Mouse (Mus musculus): ENCODE data around the gene Spg11. TPM values are rescaled to one million over a fixed set of nuclear protein-coding genes. Genes with fewer than 3 reads are reported as not detected.

Gene Spg11
- 5.8 TPM for polyA plus RNA-seq (2012; fragmentation: generic; extraction: Trizol)

GRCm38 (mm10) chr2:122117961-122118958 lies at the start of gene Spg11:
TSS of gene Spg11 (minus strand) at chr2:122118386.
- H3K36me3 ChIP-seq (ENCODE audit: control insufficient read depth, insufficient read depth) = no peaks in the 10 kb centered on the region
- TF ChIP-seq MYOG (IDR thresholded peaks at IDR 0.05; ENCODE audit: control insufficient read depth in 1 of 3, insufficient read depth in 1 of 3, insufficient read length in 2 of 3, low read depth in 2 of 3) (peak; percentile 12 to 89 (median 72)), REST (IDR thresholded peaks at IDR 0.05; ENCODE audit: insufficient read depth, insufficient read length) (no peak), MAX (IDR thresholded peaks at IDR 0.05; ENCODE audit: low read depth) (no peak), TCF3 (IDR thresholded peaks at IDR 0.05; ENCODE audit: insufficient read length, low read depth) (peak; percentile 53), USF1 (IDR thresholded peaks at IDR 0.05; ENCODE audit: low read depth) (peak; percentile 50), POLR2A (IDR thresholded peaks at IDR 0.05; ENCODE audit: insufficient read length, low read depth) (peak; percentile 97), TCF12 (IDR thresholded peaks at IDR 0.05; ENCODE audit: insufficient read depth, poor library complexity, severe bottlenecking) (no peak), POLR2AphosphoS2 (IDR thresholded peaks at IDR 0.05; ENCODE audit: insufficient read length, low read depth) (peak; percentile 88), MYOD1 (IDR thresholded peaks at IDR 0.05; ENCODE audit: control insufficient read depth in 1 of 3, insufficient read length in 2 of 3, low read depth in 2 of 3) (peak in 2 of 3 experiments; percentile 58 to 62)
- H3K4me2 ChIP-seq (ENCODE audit: low read depth) = peak within 1 kb of the TSS; percentile 82
- peak within 1 kb of the TSS; percentile 82 for H3K4me3 ChIP-seq
- peak within 1 kb of the TSS; percentile 44 for H3ac ChIP-seq (ENCODE audit: control insufficient read depth, insufficient read length)
- no peaks in the 10 kb centered on the region for H3K27me3 ChIP-seq (ENCODE audit: control insufficient read depth, insufficient read depth, insufficient read length)
- peaks cover 6% of the 10 kb centered on the region for H3K79me2 ChIP-seq (ENCODE audit: control insufficient read depth, insufficient read depth)

- H3K4me2 ChIP-seq (ENCODE audit: low read depth) = peak overlapping the region; percentile 83
- no peaks in the 10 kb centered on the region for H3K36me3 ChIP-seq (ENCODE audit: control insufficient read depth, insufficient read depth)
- TF ChIP-seq TCF12 (IDR thresholded peaks at IDR 0.05; ENCODE audit: insufficient read depth, poor library complexity, severe bottlenecking) = no peak
- no peak for TF ChIP-seq CEBPB (IDR thresholded peaks at IDR 0.05; ENCODE audit: insufficient read depth, poor library complexity, severe bottlenecking)
- TF ChIP-seq POLR2A (IDR thresholded peaks at IDR 0.05; ENCODE audit: insufficient read length, low read depth) = peak; percentile 20
- no peak for TF ChIP-seq SRF (IDR thresholded peaks at IDR 0.05; ENCODE audit: control insufficient read depth, insufficient read length, low read depth)
- no peak for TF ChIP-seq REST (IDR thresholded peaks at IDR 0.05; ENCODE audit: insufficient read depth, insufficient read length)
- no peak overlapping the region for H3ac ChIP-seq (ENCODE audit: control insufficient read depth, insufficient read length)
- H3K79me2 ChIP-seq (ENCODE audit: control insufficient read depth, insufficient read depth) = no peaks in the 10 kb centered on the region
- peak overlapping the region; percentile 5 for H3K4me3 ChIP-seq
- no peaks in the 10 kb centered on the region for H3K27me3 ChIP-seq (ENCODE audit: control insufficient read depth, insufficient read depth, insufficient read length)
Measured at GRCm38 (mm10) chr2:122164293-122164692, 46.1 kb upstream of the Spg11 start.

- no peaks in the 10 kb centered on the region for H3K79me2 ChIP-seq (ENCODE audit: control insufficient read depth, insufficient read depth)
- no peaks in the 10 kb centered on the region for H3K27me3 ChIP-seq (ENCODE audit: control insufficient read depth, insufficient read depth, insufficient read length)
- no peaks in the 10 kb centered on the region for H3K36me3 ChIP-seq (ENCODE audit: control insufficient read depth, insufficient read depth)
- peak overlapping the region; percentile 83 for H3K4me2 ChIP-seq (ENCODE audit: low read depth)
- H3K4me3 ChIP-seq = peak overlapping the region; percentile 5
- H3ac ChIP-seq (ENCODE audit: control insufficient read depth, insufficient read length) = no peak overlapping the region
- TF ChIP-seq POLR2A (IDR thresholded peaks at IDR 0.05; ENCODE audit: insufficient read length, low read depth) = no peak
- TF ChIP-seq USF1 (IDR thresholded peaks at IDR 0.05; ENCODE audit: low read depth) = no peak
- TF ChIP-seq MYOG (IDR thresholded peaks at IDR 0.05; ENCODE audit: control insufficient read depth in 1 of 3, insufficient read depth in 1 of 3, insufficient read length in 2 of 3, low read depth in 2 of 3) = no peak
- no peak for TF ChIP-seq MYOD1 (IDR thresholded peaks at IDR 0.05; ENCODE audit: control insufficient read depth in 1 of 3, insufficient read length in 2 of 3, low read depth in 2 of 3)
- TF ChIP-seq TCF3 (IDR thresholded peaks at IDR 0.05; ENCODE audit: insufficient read length, low read depth) = no peak
- TF ChIP-seq TCF12 (IDR thresholded peaks at IDR 0.05; ENCODE audit: insufficient read depth, poor library complexity, severe bottlenecking) = no peak
- no peak for TF ChIP-seq CEBPB (IDR thresholded peaks at IDR 0.05; ENCODE audit: insufficient read depth, poor library complexity, severe bottlenecking)
- TF ChIP-seq REST (IDR thresholded peaks at IDR 0.05; ENCODE audit: insufficient read depth, insufficient read length) = no peak
- no peak for TF ChIP-seq POLR2AphosphoS2 (IDR thresholded peaks at IDR 0.05; ENCODE audit: insufficient read length, low read depth)
Measured at GRCm38 (mm10) chr2:122163430-122164195, 45.4 kb upstream of the Spg11 start.

- TF ChIP-seq MYOD1 (IDR thresholded peaks at IDR 0.05; ENCODE audit: control insufficient read depth in 1 of 3, insufficient read length in 2 of 3, low read depth in 2 of 3) (no peak), TCF3 (IDR thresholded peaks at IDR 0.05; ENCODE audit: insufficient read length, low read depth) (no peak), POLR2AphosphoS2 (IDR thresholded peaks at IDR 0.05; ENCODE audit: insufficient read length, low read depth) (no peak), SRF (IDR thresholded peaks at IDR 0.05; ENCODE audit: control insufficient read depth, insufficient read length, low read depth) (no peak), CEBPB (IDR thresholded peaks at IDR 0.05; ENCODE audit: insufficient read depth, poor library complexity, severe bottlenecking) (no peak), POLR2A (IDR thresholded peaks at IDR 0.05; ENCODE audit: insufficient read length, low read depth) (no peak), REST (IDR thresholded peaks at IDR 0.05; ENCODE audit: insufficient read depth, insufficient read length) (no peak), MYOG (IDR thresholded peaks at IDR 0.05; ENCODE audit: control insufficient read depth in 1 of 3, insufficient read depth in 1 of 3, insufficient read length in 2 of 3, low read depth in 2 of 3) (no peak), E2F4 (IDR thresholded peaks at IDR 0.05; ENCODE audit: insufficient read depth) (no peak), MAX (IDR thresholded peaks at IDR 0.05; ENCODE audit: low read depth) (no peak), TCF12 (IDR thresholded peaks at IDR 0.05; ENCODE audit: insufficient read depth, poor library complexity, severe bottlenecking) (no peak), USF1 (IDR thresholded peaks at IDR 0.05; ENCODE audit: low read depth) (no peak)
- no peak overlapping the region for H3ac ChIP-seq (ENCODE audit: control insufficient read depth, insufficient read length)
- no peaks in the 10 kb centered on the region for H3K27me3 ChIP-seq (ENCODE audit: control insufficient read depth, insufficient read depth, insufficient read length)
- no peaks in the 10 kb centered on the region for H3K36me3 ChIP-seq (ENCODE audit: control insufficient read depth, insufficient read depth)
- no peak overlapping the region for H3K4me3 ChIP-seq
- no peak overlapping the region for H3K4me2 ChIP-seq (ENCODE audit: low read depth)
- H3K79me2 ChIP-seq (ENCODE audit: control insufficient read depth, insufficient read depth) = no peaks in the 10 kb centered on the region
Measured at GRCm38 (mm10) chr2:122162529-122162928, 44.3 kb upstream of the Spg11 start.
